Mouse (Mus musculus): ENCODE measurements at regions not wholly inside any gene's neighbourhood (a gene's known extent, or its start where the extent isn't known, plus 50 kb on each side); places are given as distances from the start of the nearest gene placed in this dataset.

DNA sequence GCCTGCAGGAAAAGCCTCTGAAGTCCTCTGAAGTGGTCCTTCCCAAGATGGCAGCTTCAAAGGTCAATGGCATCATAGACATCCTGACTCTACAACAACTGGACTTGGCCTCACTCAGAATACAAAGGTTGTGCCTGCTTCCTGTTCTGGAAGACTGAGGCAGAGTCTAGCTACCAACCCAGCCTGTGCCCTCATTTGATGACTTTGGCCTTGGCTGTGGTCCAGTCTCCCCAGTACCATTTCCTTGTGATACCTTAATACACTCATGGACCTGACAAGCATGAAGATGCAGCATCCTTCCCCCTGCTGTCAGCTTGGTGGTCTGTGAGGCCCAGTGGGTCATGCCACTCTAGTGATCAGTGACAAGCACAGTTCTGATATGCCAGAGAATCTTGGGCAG, 130.6 kb downstream of the Gm4791 start:
- CTCF ChIA-PET: no interaction called here

DNA sequence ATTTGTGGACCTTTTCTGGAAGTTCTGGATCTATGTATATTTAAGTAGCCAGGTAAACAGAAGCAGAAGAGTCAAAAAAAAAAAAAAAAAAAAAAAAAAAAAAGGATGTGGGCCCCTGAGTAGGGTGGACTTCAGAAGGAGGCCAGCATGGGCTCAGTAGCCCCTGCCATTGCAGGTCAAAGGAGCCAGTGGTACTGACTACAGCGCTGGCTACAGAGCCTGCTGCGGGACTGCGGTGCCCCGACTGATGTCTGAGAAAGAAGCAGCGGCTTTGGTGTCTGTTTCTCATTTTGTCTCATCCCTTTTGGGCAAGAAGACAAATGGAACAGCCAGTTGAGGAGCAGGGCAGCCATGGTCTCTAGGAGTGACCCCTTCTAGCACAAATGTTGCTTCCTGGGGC, 134.9 kb downstream of the Gm4791 start:
- CTCF ChIA-PET: no interaction called here

GRCm38 (mm10) chr9:47133873-47134272, 135.3 kb downstream of the Gm4791 start:
- CTCF ChIA-PET: no interaction called here

- CTCF ChIA-PET: no interaction called here
Observed at GRCm38 (mm10) chr9:47134479-47134878, 135.9 kb downstream of the Gm4791 start.

DNA sequence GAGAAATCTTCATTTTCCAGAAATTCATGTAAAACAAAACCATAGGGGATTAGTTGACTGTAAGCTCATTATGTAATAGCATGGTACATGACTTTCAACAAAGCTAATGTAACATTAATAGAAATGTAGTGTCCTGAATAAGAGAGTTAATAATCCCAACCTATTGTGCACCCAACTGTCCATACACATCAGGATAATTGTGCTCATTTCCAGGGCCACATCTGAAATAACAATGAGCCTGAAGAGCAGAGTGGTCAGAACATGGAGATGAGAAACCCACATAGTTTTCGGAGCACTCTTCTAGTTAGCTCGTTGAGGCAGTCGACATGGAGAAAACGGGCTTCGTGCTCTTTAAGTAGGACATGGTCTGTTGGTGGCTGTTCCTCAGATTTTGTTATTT, 138.1 kb downstream of the Gm4791 start:
- CTCF ChIA-PET: no interaction called here

DNA sequence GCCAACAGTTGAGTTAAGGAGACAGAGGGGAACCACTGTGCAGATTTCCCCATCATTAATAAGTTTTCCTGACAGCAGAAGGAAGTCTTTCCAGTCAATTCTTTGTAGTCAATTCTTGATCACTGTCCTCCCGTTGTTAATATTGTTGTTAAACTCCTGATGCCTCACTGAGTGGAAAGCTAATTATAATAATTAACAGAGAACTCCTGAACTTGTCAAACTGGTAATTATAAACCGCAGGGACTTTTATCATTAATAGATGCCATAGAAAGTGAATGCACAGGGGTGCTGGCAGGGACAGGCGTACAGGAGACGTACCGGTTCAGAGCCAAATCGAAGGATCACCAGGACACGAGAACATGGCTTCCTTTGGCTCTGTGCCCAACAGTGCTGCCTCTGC, 154.9 kb downstream of the Gm4791 start:
- CTCF ChIA-PET: no interaction called here

DNA sequence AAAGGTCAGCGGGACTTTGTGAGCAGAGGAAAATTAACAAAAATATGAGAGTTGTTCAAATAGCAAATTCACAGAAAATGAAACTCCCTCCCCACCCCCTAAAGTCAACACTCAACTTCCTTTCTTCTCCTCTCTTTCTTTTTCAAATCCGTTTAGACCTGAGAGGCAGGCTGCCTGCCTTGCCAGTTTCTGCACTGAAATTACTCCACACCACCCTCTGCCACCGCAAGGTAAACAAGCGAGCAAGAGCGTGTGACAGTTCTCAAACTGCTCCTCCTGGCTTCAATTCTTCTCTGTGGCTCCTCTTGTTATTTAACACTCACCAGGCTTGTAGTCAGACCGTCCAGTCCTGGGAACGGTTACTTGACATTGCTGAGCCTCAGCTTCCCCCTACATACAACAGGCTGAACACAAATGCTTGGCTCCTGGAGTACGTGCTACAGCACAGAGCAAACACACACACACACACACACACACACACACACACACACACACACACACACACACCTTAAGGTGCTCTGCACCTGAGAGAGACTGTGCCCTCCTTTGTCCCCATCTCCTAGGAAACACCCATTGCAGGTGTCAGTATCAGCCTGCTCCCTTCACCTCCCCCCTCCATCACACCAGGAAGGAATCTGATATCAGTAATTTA, 167.1 kb downstream of the Gm4791 start:
- CTCF ChIA-PET: no interaction called here

DNA sequence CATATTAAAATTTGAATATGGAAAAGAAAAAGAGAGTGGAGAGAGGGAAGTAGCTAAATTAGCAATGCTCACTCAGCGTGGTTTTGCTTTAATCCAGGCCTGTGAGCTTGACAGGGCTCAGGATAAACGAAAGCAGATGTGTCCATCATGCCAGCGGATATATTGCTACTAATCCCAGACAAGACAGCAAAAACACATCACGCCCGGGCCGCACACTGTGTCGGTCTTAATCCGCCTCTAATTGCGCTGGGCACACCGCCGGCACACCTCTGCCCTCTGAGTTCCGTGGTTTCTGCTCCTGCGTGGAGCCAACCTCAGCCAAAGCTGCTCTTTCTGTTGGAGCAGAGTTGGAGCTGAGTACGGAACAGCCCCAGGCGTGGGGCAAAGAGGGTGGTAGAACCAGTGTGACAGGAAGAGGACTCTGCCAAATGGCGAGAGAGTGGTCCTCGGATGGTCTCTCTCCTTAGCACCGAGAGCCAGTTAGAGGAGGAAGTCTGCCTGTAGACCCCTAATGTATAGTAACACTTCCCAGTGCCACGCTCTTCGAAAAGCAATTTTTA, 169.2 kb downstream of the Gm4791 start:
- CTCF ChIA-PET: no interaction called here

DNA sequence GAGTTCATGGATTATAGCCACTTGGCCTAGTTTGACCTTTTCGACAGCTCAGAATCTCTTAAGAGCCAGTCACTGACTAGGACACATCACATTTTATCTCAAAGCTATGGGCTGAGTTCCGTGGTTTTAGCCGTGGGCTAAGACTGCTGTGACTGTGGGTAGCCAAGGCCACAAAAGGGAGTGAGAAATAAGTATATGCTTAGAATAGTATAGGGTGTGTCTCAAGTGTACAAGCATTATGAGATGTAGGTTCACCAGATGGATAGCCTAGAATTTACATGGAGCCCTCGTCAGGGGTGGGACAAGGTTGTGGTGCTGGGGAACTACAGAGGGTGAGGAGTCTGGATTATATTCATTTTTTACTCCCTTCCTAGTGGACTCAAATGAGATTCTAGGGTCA, 177.5 kb downstream of the Gm4791 start:
- CTCF ChIA-PET: no interaction called here

DNA sequence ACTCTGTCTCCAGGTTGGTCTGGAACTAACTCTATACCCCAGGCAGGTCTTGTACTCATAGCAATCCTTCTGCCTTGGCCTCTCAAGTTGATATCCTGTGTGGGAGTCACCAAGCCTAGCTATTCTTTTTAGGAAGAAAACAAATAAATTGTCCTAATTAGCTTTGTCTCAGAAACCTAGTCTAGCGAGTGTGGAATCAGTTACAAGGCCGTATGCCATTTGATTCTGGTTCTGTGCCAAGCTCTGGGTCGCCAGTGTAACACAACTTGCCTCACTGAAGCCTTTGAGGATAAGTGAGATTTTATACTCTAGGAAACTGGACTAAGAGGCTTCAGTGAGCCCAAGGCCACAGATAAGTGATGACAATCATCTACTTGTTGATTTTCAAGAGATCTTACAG, 219.6 kb downstream of the Gm4791 start:
- CTCF ChIA-PET: interaction anchor here (0.7 kb wide), 1 partner anchor 20 kb away, joined by 3 read pairs; no protein-coding TSS in a partner anchor

- CTCF ChIA-PET: no interaction called here
Observed at GRCm38 (mm10) chr9:47223536-47223935, 225.0 kb downstream of the Gm4791 start.

DNA sequence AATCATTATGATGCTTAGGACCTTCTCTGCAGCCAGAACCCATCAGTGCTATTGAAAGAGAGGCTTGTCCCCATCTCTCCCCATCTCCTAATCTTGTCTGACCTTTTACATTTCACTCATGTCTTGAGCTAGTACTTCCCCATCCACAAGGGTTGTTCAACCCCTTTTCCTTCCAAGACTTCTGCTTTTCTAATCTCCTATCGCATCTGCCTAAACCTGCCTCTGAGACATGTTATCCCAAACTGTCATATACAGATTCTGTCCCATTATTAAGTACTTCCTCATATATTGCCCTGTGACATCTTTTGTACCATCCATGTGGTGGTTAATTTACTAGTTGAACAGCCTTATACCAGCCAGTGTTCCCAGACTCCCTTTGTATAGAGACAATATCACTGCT, 225.7 kb downstream of the Gm4791 start:
- CTCF ChIA-PET: no interaction called here

GRCm38 (mm10) chr9:47226476-47227271, 228.1 kb downstream of the Gm4791 start:
- CTCF ChIA-PET: no interaction called here

- CTCF ChIA-PET: no interaction called here
Observed at GRCm38 (mm10) chr9:47227298-47227697, 228.8 kb downstream of the Gm4791 start.

- CTCF ChIA-PET: no interaction called here
Observed at GRCm38 (mm10) chr9:47228736-47229135, 230.2 kb downstream of the Gm4791 start.

- CTCF ChIA-PET: no interaction called here
Observed at GRCm38 (mm10) chr9:47229296-47229695, 230.8 kb downstream of the Gm4791 start.

DNA sequence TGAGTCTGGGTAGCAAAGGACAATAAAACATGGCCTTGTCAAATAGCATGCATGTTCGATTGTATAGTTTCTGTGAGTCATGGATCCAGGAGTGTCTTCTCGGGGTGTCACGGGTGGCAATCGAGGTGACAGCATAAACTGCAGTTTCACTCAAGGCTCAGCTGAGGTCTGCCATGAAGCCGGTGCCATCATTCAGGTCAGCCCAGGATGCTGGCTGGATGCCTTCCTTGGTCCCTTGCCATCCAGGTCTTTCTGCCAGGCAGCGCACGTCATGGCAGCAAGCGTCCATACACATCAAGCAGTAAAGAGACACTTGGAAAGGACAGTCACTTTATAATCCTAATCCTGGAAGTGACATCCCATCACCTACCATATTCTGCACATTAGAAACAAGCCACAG, 242.4 kb downstream of the Gm4791 start:
- CTCF ChIA-PET: no interaction called here

DNA sequence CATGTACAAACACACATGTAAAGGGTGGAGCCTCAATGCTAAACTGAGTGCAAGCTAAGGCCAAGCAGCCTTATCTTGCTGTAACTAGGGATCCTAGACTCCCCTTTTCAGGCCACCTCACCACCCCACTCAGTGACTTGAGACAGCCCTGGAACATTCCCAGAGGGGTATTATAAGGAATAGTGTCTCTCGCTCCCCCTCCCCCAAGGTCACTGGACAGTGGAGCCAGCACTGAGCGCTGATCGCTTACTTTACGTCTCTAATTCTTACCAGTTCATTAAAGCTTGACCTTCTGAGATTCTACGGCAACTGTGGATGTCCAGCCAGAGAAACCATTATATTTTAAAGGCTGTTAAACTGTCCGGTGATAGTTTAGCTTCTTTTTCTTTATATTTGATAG, 243.5 kb downstream of the Gm4791 start:
- CTCF ChIA-PET: no interaction called here

GRCm38 (mm10) chr9:47242526-47242925, 244.0 kb downstream of the Gm4791 start:
- CTCF ChIA-PET: no interaction called here

GRCm38 (mm10) chr9:47249029-47249428, 250.5 kb downstream of the Gm4791 start:
- CTCF ChIA-PET: no interaction called here

- CTCF ChIA-PET: no interaction called here
Observed at GRCm38 (mm10) chr9:47251160-47251559, 252.6 kb downstream of the Gm4791 start.

DNA sequence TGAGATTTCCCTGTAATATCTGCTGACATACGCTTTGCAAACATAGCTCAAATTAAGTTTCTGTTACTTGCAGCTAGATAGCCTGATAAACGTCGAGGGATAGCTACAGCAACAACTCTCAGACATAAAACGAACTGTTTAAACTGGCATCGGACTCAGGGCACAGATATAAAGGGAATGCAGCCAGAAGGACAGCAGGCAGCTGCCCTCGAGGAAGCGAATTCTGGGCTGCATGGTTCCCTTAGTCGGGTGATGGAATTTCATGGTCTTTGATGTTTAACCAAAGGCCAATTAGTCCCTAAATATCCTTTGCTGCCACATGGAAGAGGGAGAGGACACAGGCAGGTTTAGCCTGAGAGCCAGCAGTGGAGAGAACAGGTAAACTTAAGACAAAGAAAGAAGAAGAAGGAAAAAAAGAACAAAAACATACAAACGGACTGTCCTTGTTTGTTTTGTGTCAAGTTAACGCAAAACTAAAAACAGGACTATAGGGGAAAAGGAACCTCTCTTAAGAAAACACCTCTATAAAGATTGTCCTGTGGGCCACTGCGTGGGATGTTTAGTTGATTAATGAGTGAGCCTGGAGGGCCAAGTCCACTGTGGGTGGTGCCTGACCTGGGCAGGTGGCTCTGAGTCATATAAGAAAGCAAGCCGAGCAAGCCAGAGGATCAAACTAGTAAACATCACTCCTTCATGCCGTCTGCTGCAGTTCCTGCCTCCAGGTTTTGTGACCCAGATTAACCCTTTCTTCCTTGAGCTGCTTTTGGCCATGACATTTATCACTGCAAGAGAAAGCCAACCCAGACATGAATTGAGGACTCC, 255.5 kb downstream of the Gm4791 start:
- CTCF ChIA-PET: interaction anchor here (0.6 kb wide), 1 partner anchor 696 kb away, joined by 5 read pairs; no protein-coding TSS in a partner anchor
